Mouse (Mus musculus) telencephalon, adult 2 months (tissue): Measurements from ENCODE around the gene Cep57l1.

ENCODE experiments used
- DNase-seq: peaks from one replicate; pipeline ENCODE4 v3.0.0-alpha.2; 2011; ENCODE audit warnings: low read depth, low spot score

Gene Cep57l1

GRCm38 (mm10) chr10:41746554-41746953, 63.1 kb downstream of the Cep57l1 start:
- peak; percentile 63 for DNase-seq

DNA sequence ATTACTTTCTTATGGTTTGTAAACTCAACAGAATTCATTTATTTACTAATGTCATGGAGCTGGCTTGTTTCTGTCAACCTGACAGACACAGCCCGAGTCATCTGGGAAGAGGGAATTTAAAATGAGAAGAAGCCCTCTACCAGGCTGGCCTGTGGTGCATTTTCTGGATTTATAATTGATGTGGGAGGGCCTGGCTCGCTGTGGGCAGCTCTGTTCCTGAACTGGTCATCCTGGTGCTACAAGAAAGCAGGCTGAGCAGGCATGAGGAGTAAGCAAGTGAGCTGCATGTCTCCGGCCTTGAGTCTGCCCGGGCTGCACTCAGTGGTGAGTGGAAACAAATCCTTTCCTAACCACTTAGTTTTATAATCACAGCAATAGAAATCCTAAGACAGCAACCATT, 65.7 kb downstream of the Cep57l1 start:
- DNase-seq, result no peak

GRCm38 (mm10) chr10:41740221-41740620, 69.5 kb downstream of the Cep57l1 start:
- DNase-seq, result no peak

DNA sequence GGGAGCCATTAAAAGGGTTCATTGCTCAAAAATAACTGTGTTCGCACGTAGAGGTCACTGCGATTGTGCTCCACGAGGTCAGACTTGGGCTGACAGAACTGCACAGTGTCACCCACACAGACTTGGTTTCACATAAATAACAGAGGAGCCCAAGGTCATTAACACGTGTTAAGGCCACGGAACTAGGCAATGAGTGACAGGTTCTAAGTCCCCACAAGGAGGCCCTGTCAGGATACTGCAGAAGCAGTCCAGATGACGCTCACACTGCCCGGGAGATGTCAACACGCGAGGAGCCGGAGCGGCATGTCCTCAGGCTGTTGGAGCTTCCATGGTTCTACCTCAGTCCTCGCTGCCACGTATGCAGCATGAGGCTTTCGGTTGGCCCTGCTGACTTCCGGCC, 72.4 kb downstream of the Cep57l1 start:
- DNase-seq, result no peak

GRCm38 (mm10) chr10:41735398-41735797, 74.3 kb downstream of the Cep57l1 start:
- DNase-seq, result no peak

- no peak for DNase-seq
These were observed 76.5 kb downstream of the Cep57l1 start for GRCm38 (mm10) chr10:41733214-41733613.

- no peak for DNase-seq
These were observed 77.7 kb downstream of the Cep57l1 start for GRCm38 (mm10) chr10:41731932-41732331.

DNA sequence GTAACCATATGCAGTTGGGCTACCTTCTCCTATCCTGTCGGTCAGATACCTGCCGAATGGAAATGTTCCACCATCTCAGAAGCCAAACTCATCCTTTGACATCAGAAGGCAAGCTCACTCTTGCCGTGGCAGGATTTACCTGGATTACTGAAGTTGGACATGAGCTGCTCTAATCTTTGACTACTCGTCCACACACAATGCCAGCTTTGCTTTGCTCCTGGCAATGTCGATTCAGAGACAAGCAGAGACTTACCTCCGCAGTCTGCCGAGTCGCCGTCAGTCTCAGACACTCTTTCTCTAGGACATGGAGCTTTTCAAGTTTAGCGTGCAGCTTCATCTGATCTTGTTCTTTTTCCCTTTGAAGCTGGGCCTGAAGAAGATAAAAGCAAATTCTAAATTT, 78.9 kb downstream of the Cep57l1 start:
- no peak for DNase-seq

DNA sequence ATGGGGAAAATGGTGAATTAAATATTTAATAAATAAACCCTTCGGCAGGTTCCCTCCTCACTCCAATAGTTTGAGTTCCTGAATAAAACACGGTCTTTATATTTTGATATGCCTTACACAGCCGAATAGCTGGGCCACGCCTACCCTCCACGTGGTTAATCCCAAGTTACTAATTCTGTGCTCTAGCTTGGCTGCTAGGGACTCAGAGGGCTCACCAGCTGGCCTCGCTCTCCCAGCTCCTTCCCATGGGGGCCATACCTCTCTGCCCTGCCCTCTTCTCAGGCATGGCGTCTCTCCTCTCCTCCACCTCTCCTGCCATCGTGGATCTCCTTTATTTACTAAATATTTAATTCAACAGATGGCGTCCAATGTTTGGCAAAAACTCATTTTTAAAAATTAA, 83.5 kb downstream of the Cep57l1 start:
- DNase-seq, result no peak

DNA sequence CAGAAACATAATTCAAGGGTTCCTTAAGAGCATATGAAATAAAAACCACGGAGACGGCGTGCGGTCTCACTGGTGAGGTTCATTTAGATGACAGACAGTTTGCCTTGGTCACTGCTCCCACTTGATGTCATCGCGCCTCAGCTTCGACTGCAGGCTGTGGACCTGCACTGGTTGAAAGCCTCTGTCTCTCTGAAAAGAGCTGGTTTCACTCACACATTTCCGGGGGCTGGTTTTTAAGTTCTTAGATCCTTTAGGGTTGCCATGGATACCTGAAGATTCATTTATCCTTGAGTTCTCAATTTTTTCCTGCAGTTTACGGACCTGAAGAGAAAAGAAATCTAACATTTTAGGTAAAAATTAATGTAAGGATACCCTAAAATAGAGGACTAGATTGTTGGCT, 90.1 kb downstream of the Cep57l1 start:
- DNase-seq, result peak; percentile 29

DNA sequence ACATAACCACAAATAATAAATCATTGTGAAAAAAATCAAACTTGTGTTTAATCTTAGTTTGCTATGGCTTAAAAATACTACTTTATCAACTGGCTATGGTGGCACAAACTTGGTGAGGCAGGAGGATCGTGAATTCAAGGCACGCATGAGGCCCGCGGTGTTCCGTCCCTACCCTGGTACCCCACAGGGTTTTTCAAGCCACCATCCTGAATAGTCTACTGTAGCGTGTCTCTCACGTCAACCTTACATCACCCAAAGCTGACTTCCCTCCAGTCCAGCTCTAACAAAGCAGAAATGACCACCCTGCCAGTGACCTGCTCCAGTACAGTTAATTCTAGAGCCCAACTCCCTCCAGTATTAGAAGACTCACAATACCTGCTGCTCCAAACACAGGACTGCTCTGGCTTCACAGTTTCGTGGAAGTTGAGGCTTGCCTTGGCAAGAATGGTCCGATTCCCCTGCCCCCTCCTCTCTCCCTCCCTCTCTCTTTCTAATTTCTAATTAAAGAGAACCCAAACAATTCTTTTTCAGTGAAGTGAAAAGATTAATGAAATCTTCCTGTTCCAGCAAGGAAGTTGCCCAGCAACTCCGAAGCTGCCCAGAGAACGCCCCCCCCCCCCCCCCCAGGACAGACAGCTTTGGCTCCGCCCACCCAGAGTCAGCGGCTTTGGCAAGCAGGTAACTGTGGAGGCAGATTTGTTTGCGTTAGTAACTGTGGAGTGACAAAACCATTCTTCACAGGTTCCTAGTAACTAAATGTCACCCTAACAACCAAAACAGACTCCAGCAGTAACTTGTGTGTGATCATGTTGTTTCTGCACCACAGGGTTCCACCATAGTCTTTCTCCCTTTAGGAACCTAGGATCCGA, 93.4 kb downstream of the Cep57l1 start, which contains the start of gene Ccdc162:
Gene Ccdc162 (minus strand): TSS at position 606 of the 869 bp plus-strand sequence.
- peak; percentile 23 for DNase-seq

DNA sequence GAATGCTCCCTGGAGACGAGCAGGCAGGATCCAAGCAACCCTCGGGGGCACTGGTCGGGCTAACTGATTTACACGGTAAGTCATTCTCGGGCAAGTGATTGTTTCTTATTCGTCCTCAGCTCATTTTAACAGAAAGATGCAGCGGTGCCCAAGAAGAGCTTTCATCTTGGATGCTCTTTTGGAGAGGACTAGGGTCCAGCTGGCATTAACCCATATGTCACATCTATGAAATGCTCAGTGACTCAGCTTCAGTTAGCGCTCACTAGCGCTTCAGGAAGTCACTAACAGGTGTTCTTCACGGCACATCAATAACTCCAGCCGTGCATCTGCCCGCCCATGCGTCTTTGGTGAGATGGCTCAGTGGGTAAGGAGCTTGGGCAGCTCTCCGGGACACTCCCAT, 94.1 kb downstream of the Cep57l1 start:
- no peak for DNase-seq

DNA sequence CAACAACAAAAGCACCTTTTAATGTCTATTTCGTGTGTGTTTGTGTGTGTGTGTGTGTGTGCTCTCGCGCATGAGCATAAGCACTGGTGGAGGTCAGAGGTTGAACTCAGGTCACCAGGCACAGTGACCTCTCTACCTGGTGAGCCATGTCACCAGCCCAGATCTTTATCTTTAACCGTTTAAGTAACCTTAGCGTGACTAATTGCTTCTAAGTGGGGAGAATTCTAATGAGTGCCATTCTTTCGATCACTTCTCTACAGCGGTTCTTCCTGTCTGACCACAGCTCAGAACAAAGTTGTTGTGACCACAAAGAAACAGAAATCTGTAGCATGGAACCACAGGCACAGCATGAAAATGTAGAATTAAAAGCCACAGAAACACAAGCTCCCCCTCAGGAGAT, 98.2 kb downstream of the Cep57l1 start:
- no peak for DNase-seq

DNA sequence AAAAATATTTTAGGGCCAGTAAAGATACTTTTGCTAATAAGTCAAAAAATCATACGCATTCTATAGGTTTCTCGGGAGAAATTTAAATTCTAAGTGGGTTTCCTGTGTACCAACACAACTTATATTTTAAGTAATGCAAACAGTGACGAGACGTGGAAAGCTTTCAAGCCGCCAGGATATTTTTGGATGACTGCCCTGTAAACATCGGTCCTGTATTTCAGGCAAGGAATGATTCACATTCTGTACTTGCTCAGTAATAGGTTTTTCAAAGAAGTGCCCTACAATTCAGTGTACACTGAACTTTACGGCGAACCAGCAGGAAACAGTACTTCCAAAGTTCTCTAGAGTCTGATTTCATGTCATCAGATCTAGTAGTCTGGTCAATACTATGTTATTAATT, 98.9 kb downstream of the Cep57l1 start:
- DNase-seq, result no peak

- DNase-seq, result no peak
These were observed 100.3 kb downstream of the Cep57l1 start for GRCm38 (mm10) chr10:41709341-41709740.

GRCm38 (mm10) chr10:41699669-41700068, 110.0 kb downstream of the Cep57l1 start:
- no peak for DNase-seq

- no peak for DNase-seq
These were observed 112.6 kb downstream of the Cep57l1 start for GRCm38 (mm10) chr10:41697040-41697439.

- DNase-seq, result no peak
These were observed 118.7 kb downstream of the Cep57l1 start for GRCm38 (mm10) chr10:41690978-41691377.

DNA sequence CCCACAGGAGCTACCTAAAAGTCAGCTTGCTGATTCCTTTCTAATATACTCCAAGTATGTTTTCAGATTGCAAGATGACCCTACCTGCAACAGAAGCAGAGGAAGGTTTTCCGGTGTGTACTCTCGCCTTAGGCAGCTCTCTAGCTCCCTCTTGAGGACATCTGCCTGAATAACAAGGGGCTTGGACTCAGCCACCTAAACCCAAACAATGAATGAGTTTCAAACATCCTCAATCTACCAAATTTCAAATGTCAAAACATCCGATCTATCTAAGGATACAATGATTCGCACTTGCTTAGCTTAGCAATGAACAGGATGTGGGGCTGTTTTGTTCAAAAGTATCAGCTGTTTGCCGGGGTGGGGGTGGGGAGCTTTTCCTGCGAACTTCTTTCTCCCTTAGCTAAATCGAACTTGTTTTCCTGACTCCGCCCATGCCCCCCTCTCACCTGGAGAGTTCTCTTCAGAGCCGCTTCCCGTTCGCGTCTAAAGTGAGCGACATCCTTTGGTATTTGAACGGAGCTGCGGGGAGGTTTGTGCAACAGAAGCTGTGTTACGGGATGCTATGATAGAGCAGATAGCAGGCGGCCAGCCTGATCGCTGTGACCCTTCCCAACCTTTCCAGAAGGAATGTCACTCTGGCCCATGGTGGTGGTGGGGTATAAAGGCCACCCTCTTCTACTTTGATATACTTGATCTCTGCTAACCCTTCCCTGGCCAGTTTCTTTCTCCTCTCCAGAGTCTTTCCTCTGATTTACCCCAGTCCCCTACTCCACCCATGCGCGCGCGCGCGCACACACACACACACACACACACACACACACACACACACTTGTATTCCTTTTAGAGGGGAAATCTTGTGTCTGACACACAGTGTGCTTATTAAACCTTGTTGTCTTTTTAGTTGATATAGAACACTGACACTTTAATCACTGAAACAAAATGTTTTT, 119.5 kb downstream of the Cep57l1 start:
- peak; percentile 29 for DNase-seq

DNA sequence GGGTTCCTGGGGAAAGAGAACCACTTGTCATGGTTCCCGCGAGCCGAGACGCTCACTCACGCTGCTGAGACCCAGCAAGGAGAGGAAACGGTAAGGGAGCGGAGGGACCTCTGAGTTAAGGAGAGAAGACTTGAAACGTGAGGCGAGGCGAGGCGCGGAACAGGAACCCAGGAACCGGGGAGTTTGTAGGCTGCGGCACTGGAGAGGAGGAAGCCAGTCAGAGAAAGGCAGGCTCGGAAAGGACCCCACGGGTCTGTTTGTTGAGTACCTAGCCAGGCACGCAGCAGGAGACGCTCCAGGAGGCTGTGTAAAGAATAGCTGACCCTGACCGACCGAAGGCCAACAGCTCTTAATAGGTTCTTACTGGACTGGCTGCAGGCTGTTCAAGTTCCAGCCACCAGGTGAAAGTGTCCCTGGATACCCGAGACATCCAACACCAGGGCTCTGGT, 125.1 kb downstream of the Cep57l1 start:
- DNase-seq, result no peak

- peak; percentile 61 for DNase-seq
These were observed 126.9 kb downstream of the Cep57l1 start for GRCm38 (mm10) chr10:41682546-41683393.
